Mouse (Mus musculus) liver, embryonic 13.5 days (tissue): Measurements from ENCODE around the gene Tmem242. TPM values are rescaled to one million over a fixed set of nuclear protein-coding genes. Genes with fewer than 3 reads are reported as not detected.

Experiments
- ATAC-seq: fragments of 200-750 bp; cut with Nextera tagmentation; 2 replicates; pipeline ENCODE4 v1.8.0; 2017; ENCODE audit warnings: low read depth, mild to moderate bottlenecking, moderate number of reproducible peaks, moderate library complexity
- DNase-seq: peaks from one replicate; pipeline ENCODE4 v3.0.0; 2022
- H3K27ac ChIP-seq: fragments of 300-500 bp; sonication (generic); 2 replicates; pipeline ENCODE4 v1.5.1; 2015; ENCODE audit warnings: moderate library complexity, mild to moderate bottlenecking, inconsistent platforms
- H3K27me3 ChIP-seq: fragments of 300-500 bp; sonication (generic); 2 replicates; pipeline ENCODE4 v1.6.1; 2015; ENCODE audit warnings: mild to moderate bottlenecking, inconsistent platforms
- H3K36me3 ChIP-seq: fragments of 300-500 bp; sonication (generic); 2 replicates; pipeline ENCODE4 v1.6.1; 2015; ENCODE audit warnings: mild to moderate bottlenecking, inconsistent platforms
- H3K4me1 ChIP-seq: fragments of 300-500 bp; sonication (generic); replicated peaks from 2 replicates; pipeline ENCODE4 v1.6.1; 2015; ENCODE audit warnings: inconsistent platforms
- H3K4me2 ChIP-seq: fragments of 300-500 bp; sonication (generic); 2 replicates; pipeline ENCODE4 v1.6.1; 2015; ENCODE audit warnings: inconsistent platforms, mild to moderate bottlenecking, moderate library complexity
- H3K4me3 ChIP-seq: fragments of 300-500 bp; sonication (generic); replicated peaks from 2 replicates; pipeline ENCODE4 v1.5.1; 2015; ENCODE audit warnings: mild to moderate bottlenecking, inconsistent platforms
- H3K9ac ChIP-seq: fragments of 300-500 bp; sonication (generic); 2 replicates; pipeline ENCODE4 v1.6.1; 2015; ENCODE audit warnings: mild to moderate bottlenecking, inconsistent platforms
- H3K9me3 ChIP-seq: fragments of 300-500 bp; sonication (generic); replicated peaks from 2 replicates; pipeline ENCODE4 v1.6.1; 2016; ENCODE audit warnings: inconsistent platforms
- WGBS: fragments of 180-500 bp; shearing (Covaris S2); methylation state at CpG from one replicate; pipeline ENCODE4 v1.1.7; 2015; ENCODE audit not compliant: insufficient replicate concordance; 5-methylcytosine and 5-hydroxymethylcytosine counted together
- polyA plus RNA-seq: library from polyadenylated mRNA; unstranded; fragments of >200 nt; fragmentation: Nextera tagmentation; extraction: Ambion mirVana; gene quantifications from 2 replicates; pipeline ENCODE4 v1.2.1, GENCODE M21; 2015

The Tmem242 gene
- polyA plus RNA-seq, 1 experiment from 2014 or later, result 54.1 TPM

DNA sequence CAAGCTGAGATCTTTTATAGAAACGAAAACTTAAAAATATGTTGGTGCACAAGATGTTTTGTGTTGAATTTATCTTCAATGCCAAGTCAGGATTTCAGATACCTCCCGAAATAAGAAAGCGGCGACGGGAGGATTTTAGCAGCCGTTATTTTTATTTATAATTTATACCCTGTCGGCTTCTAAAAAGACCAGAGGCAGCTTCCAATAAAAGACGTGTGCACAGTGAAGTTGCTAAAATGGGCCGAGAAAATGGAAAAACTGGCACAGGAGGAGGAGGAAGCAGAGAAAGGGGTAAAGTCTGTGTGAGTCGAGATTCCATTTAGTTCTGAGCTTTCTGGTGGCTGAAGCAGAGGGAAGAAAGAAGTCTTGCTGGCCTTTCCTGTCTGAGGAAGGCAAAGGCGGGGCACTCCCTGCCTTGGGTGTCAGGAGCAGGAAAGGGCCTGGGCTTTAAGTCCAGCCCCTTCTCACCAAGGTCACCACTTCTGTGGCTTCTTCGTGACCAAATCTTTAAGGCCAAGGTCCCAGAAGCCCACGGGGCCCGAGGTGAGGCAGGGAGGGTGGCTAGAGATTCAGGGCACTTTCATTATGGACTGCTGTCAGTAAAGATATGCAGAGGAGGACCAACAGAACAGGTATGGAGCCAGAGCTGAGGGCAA is 39.5 kb downstream of the Tmem242 start:
- no peaks in the 10 kb centered on the region for H3K36me3 ChIP-seq
- no peak for ATAC-seq
- H3K4me2 ChIP-seq, result no peak overlapping the region
- DNase-seq, result no peak
- WGBS, result 58% methylated on average over 14 of the region's 14 CpGs
- H3K4me1 ChIP-seq, result peaks cover 29% of the 10 kb centered on the region
- H3K27ac ChIP-seq, result no peak overlapping the region
- H3K4me3 ChIP-seq, result no peak overlapping the region
- H3K9me3 ChIP-seq, result no peaks in the 10 kb centered on the region
- H3K27me3 ChIP-seq, result peaks cover 17% of the 10 kb centered on the region; the same call in 1 of the 2 replicates
- no peak overlapping the region for H3K9ac ChIP-seq

DNA sequence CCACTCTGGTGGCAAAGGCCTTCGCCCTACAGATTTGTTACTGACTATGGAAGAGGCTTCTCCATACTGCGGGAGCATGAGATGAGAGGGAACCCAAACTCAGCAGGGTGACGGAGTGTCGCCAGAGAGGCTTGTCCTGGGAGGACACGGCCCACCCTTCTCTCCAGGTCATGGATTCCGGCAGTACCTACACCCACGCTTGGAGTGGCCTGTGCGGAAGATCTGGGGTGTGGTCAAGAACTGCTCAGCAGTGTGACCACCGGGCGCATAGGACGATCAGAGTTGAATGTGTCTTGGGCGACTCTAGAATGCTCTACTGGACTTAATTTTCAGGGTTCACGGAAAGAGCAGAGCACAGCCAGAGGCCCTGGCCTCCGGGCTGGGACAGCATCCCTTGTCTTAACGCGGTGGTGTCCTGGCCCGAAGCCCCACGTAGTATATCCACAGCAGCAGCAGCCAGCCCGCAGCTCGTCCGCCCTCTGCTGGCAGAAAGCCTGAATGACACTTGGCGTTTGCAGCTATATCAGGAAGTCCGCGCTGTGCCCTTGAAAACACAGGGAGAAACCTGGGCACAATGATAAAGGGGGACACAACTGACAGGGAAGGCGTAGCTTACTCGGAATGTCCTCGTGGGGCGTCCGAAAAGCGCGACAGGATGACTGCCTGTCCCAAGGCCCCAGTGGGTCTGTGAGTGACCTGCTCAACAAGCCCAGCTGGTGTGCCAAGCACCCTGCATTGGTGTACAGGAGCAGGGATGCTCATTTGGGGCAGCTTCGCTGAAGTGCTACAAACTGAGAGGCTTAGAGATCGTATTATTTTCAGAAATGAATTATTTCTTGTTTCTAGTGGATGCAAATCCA is 42.7 kb downstream of the Tmem242 start:
- WGBS, result 28% methylated on average over 33 of the region's 33 CpGs
- no peaks in the 10 kb centered on the region for H3K9me3 ChIP-seq
- DNase-seq (peak; percentile 69), ATAC-seq (peak; percentile 59)
- no peak overlapping the region for H3K4me3 ChIP-seq
- H3K4me2 ChIP-seq, result no peak overlapping the region
- peaks cover 16% of the 10 kb centered on the region for H3K4me1 ChIP-seq
- H3K27me3 ChIP-seq, result peaks cover 3% of the 10 kb centered on the region; the same call in 1 of the 2 replicates
- H3K9ac ChIP-seq, result no peak overlapping the region
- H3K36me3 ChIP-seq, result no peaks in the 10 kb centered on the region
- no peak overlapping the region for H3K27ac ChIP-seq

DNA sequence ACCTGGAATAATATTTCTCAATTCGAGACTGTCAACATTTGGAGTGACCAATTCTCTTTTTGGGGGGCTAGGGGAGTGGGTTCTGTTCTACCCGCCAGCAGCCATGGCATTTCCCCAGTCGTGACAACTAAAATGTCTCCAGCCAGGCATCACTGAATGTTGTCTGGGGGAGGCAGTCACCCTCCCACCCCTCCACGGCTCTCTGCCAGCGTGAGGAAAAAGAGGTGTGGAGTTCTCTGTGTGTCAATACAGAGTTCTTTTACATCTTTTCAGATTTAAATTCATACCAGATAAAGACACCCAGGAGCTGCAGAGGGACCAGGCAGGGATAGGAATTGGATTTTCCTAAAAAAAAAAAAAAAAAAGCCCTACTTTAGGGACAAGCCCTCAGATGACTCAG is 43.8 kb downstream of the Tmem242 start:
- no peak overlapping the region for H3K4me3 ChIP-seq
- DNase-seq (no peak), ATAC-seq (no peak)
- H3K36me3 ChIP-seq, result no peaks in the 10 kb centered on the region
- H3K4me2 ChIP-seq, result no peak overlapping the region
- H3K27me3 ChIP-seq, result peaks cover 3% of the 10 kb centered on the region; the same call in 1 of the 2 replicates
- H3K9ac ChIP-seq, result no peak overlapping the region
- peaks cover 7% of the 10 kb centered on the region for H3K4me1 ChIP-seq
- WGBS, result 65% methylated on average over 5 of the region's 5 CpGs
- H3K9me3 ChIP-seq, result no peaks in the 10 kb centered on the region
- no peak overlapping the region for H3K27ac ChIP-seq

DNA sequence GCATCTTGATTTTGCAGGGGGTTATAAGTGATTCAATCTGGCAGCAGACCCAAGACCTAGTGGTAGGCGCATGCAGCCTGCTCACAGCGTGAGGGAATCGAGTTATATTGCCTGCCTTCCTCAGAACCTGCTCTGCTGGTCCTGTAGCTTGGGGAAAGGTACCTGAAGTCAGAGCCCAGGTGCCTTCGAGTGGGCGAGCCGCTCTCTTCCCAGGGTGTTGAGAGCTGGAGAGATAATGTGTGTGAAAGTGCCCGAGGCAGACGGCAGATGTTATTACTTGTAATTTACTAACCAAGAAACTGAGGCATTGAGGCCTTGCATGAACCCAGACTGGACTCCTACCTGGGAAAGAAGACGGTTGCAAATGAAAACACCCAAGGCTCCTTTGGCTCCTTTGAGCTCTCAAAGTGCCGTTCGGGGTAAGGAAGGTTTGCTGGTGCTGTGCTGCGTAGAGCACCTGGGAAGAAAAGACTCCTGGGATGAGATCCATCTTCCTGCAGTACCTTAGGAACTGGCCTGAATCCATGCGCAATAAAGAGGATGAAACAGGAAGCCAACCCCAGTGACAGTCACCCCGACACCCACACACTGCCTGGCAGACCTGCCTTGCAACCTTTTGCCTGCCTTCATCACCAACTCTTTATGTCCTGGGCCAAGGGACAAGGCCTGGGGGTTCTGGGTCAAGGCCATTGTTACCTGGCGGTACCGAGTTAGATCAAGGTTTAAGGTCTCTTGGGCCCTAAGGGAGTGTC is 44.4 kb downstream of the Tmem242 start:
- H3K4me3 ChIP-seq, result no peak overlapping the region
- DNase-seq (no peak), ATAC-seq (no peak)
- H3K27ac ChIP-seq, result no peak overlapping the region
- no peak overlapping the region for H3K4me2 ChIP-seq
- 72% methylated on average over 16 of the region's 16 CpGs for WGBS
- no peaks in the 10 kb centered on the region for H3K9me3 ChIP-seq
- peaks cover 4% of the 10 kb centered on the region for H3K4me1 ChIP-seq
- no peak overlapping the region for H3K9ac ChIP-seq
- H3K36me3 ChIP-seq, result no peaks in the 10 kb centered on the region
- peaks cover 3% of the 10 kb centered on the region; the same call in 1 of the 2 replicates for H3K27me3 ChIP-seq

DNA sequence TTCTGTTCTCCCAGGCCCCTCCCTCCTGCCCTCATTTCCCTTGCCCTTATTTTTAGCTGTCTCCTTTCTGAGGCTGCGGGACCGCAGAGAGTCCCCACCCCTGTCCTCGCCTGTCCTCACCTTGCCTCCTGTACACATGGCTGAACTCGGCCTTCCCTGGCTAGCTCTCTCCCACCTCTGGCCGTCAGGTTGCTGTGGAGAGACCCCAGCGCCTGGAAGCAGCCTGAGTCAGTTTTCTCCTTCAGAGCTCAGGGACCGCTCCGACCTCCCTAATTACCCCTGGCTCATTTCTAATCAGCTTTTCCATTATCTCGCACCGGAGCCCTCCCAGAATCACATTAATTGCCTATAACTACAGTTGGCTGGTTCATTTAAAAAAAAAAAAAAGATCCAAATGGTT is 49.4 kb downstream of the Tmem242 start:
- Histone ChIP-seq H3K9ac (no peak overlapping the region), H3K27ac (no peak overlapping the region), H3K4me1 (no peaks in the 10 kb centered on the region), H3K4me3 (no peak overlapping the region), H3K4me2 (no peak overlapping the region), H3K9me3 (no peaks in the 10 kb centered on the region), H3K36me3 (no peaks in the 10 kb centered on the region), H3K27me3 (no peaks in the 10 kb centered on the region)
- no peak for ATAC-seq
- DNase-seq, result no peak
- 68% methylated on average over 10 of the region's 10 CpGs for WGBS

DNA sequence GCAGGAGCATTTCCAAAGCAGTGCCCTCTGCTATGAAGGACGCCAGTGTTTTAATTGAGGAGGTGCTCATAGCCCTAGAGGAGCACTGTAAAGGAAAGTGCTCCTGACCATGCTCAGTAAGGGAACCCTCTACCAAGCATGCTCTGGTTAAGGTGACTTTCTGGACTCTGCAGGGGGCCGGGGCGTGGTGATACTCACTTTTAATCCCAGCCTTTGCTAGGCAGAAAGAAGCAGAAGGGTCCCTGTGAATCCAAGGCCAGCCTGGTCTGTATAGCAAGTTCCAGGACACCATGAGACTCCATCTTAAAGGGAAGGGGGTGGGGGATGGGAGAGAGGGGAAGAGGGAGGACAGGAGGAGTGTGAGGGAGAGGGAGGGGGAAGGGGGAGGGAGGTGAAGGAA is 51.7 kb downstream of the Tmem242 start:
- Histone ChIP-seq H3K4me2 (no peak overlapping the region), H3K9me3 (no peaks in the 10 kb centered on the region), H3K27me3 (no peaks in the 10 kb centered on the region), H3K36me3 (no peaks in the 10 kb centered on the region), H3K27ac (no peak overlapping the region), H3K4me1 (no peaks in the 10 kb centered on the region), H3K9ac (no peak overlapping the region), H3K4me3 (no peak overlapping the region)
- 60% methylated on average over 3 of the region's 3 CpGs for WGBS
- ATAC-seq (no peak), DNase-seq (no peak)

DNA sequence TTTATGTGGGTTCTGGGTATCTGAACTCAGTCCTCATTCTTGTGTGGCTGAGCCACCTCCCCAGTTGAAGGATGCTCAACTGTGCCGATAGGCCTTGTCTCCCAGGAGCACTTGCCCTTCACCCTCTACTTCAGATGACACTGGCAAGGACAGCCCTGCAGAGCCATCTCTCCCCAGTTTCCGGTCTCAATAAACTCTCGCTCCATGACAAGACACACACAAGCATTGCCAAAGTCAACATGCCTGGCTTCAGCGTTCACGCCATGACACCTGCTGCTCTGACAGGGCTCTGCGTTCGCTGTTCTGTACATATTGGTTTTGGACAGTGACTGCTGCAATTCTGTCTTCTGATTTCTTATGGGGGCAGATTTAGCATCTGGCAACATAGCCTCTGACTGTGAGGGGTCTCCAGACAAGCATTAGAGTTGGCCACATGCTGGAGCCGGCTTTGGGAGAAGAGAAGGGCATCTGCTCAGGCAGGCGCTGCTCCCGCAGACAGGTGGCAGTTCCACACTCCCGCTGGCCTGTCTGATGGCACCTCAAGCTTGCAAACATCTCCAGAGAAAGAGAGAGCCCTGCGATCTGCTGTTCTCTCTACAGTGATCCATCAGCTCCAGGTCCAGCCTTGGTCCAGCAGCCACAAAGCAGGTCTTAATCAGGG is 53.0 kb downstream of the Tmem242 start:
- no peaks in the 10 kb centered on the region for H3K9me3 ChIP-seq
- H3K27me3 ChIP-seq, result no peaks in the 10 kb centered on the region
- H3K4me2 ChIP-seq, result no peak overlapping the region
- H3K4me1 ChIP-seq, result no peaks in the 10 kb centered on the region
- H3K9ac ChIP-seq, result no peak overlapping the region
- H3K36me3 ChIP-seq, result no peaks in the 10 kb centered on the region
- ATAC-seq (no peak), DNase-seq (no peak)
- 75% methylated on average over 12 of the region's 12 CpGs for WGBS
- no peak overlapping the region for H3K27ac ChIP-seq
- H3K4me3 ChIP-seq, result no peak overlapping the region

DNA sequence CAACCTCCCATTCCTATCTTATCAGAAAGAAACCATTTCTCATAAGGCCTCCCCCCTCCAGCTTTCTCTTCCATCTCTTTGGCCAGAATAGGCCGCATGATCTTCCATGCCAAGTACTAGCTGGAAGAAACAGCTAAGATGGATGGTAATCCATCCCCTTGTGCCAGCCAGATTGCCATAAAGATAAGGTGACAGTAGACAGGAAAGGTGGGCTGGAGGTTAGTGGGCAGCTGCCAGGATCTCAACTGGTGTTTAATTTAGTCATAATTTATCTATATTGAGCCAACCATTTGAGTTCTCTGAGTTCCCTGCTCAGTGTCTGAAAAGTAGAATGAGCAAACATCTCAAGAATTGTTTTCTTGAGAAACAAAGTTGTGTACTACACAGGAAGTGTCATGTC is 54.4 kb downstream of the Tmem242 start:
- no peaks in the 10 kb centered on the region for H3K27me3 ChIP-seq
- H3K4me1 ChIP-seq, result no peaks in the 10 kb centered on the region
- no peak overlapping the region for H3K4me3 ChIP-seq
- ATAC-seq (no peak), DNase-seq (no peak)
- 61% methylated on average over 1 of the region's 1 CpGs for WGBS
- H3K9me3 ChIP-seq, result no peaks in the 10 kb centered on the region
- H3K9ac ChIP-seq, result no peak overlapping the region
- no peak overlapping the region for H3K27ac ChIP-seq
- no peak overlapping the region for H3K4me2 ChIP-seq
- H3K36me3 ChIP-seq, result no peaks in the 10 kb centered on the region

DNA sequence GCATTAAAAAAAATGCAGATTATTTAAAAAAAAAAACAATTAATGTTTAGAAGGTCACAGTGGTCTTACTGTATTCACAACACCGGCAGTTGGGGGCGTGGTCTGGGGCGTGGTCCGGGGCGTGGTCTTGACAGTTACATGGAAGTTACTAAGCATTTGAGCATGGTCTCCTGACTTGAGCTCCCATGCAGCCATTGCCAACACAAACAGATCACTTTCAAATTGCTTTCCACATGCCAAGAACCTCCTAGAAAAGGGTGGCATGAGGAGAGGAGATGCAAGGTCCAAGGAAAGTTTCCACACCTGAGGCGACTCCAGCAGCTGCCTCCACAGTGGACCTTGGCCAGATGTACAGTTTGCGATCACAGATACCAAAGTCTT is 62.1 kb downstream of the Tmem242 start:
- Histone ChIP-seq H3K9ac (no peak overlapping the region), H3K4me2 (0 out of 2 replicates have a peak overlapping the region, but pooled peaks have one; percentile 5), H3K9me3 (no peaks in the 10 kb centered on the region), H3K4me3 (no peak overlapping the region), H3K4me1 (peaks cover 5% of the 10 kb centered on the region), H3K36me3 (no peaks in the 10 kb centered on the region), H3K27me3 (no peaks in the 10 kb centered on the region), H3K27ac (no peak overlapping the region)
- ATAC-seq (no peak), DNase-seq (peak; percentile 50)
- 25% methylated on average over 7 of the region's 7 CpGs for WGBS

DNA sequence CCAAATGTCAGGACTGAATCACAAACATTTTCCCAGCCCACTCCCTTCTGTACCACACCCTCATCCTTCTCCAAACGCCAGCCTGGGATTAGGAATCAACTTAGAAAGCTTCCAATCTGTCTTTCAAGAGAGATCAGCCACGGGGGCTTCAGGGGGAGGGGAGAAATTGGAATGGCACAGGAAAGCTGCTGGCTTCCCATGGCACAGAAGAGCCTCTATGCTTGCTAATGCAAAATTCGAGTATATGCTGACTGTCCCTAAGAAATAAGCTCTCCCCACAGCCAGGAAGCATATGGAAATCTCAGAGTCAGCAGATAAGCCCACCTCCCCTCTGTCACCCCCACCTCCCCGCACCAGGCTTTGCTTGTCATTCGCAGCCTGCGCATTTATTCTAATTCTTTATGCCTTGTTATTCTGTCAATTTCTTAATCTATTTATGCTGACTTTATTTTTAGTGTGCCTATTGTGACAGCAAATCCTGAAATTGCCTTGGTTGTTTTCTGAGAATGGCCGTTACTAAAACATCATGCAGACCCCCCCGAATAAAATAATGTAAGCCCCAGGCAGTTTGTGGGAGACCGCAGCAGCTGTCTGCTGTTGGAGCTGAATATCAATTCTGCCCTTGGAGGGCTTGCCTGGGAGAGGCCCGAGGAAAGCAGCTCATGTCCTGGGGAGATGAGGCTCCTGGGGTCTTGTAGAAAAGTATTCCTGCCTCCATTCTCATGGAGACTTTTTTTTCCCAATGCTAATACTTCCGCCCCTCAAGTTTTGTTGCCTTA is 62.7 kb downstream of the Tmem242 start:
- Histone ChIP-seq H3K27me3 (no peaks in the 10 kb centered on the region), H3K9me3 (no peaks in the 10 kb centered on the region), H3K4me1 (peaks cover 5% of the 10 kb centered on the region), H3K36me3 (no peaks in the 10 kb centered on the region), H3K4me2 (0 out of 2 replicates have a peak overlapping the region, but pooled peaks have one; percentile 5), H3K27ac (no peak overlapping the region), H3K9ac (no peak overlapping the region), H3K4me3 (no peak overlapping the region)
- DNase-seq (no peak), ATAC-seq (no peak)
- 24% methylated on average over 11 of the region's 11 CpGs for WGBS
